Mouse (Mus musculus) R1 (cell line): ENCODE data around the gene Rbm20.
"Not testable (repeated sequence)": the region's sequence is repeated elsewhere in the genome, so short reads cannot be mapped to it uniquely, and the experiment has no call there.

Experiments
- DNase-seq: peaks from one replicate; pipeline ENCODE4 v3.0.0-alpha.2; 2018; ENCODE audit warnings: low read depth, low spot score

Rbm20 gene

DNA sequence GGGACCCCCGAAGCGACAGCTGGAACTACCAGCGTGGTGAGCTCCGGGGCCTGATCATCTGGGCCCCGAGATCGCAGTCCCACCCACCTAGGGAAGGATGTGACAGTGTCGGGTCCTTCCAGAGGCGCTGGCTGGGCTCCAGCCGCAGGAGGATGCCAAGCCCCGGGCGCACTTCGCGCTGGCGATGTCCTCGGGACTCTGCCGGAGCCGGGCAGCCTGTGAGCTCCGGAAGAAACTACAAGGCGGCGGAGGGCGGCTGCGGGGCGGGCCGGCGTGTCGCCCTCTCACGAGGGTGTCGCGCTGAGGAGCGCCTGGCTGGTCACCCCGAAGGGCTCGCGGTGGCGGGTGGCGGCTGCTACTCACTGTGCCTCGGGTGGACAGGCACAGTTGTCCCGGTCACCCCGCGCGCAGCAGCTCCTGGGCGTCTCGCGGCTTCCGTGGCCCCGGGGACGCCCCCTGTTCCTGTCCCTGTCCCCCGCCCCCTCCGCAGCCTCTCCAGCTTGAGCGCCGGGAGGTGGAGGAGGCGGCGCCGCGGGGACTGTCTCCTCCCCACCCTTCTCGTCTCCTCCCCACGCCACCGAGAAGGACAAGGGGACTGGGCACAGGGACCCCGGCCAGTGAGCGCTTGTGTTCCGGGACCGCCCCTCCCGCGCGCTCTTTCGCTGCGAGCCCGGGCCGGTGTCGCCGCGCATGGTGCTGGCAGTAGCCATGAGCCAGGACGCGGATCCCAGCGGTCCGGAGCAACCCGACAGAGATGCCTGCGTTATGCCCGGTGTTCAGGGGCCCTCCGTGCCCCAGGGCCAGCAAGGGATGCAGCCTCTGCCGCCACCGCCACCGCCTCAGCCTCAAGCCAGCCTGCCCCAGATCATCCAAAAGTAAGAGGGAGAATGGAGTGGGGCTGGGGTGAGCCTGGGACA lies at the start of gene Rbm20:
Gene Rbm20, plus strand, starts transcription at position 589 of the 917 bp plus-strand sequence.
- peak; percentile 71 for DNase-seq

- peak; percentile 52 for DNase-seq
These were observed 39.1 kb upstream of the Rbm20 start for GRCm38 (mm10) chr19:53638041-53638440.

- DNase-seq: peak; percentile 59
These were observed 38.4 kb upstream of the Rbm20 start for GRCm38 (mm10) chr19:53638727-53639126.

DNA sequence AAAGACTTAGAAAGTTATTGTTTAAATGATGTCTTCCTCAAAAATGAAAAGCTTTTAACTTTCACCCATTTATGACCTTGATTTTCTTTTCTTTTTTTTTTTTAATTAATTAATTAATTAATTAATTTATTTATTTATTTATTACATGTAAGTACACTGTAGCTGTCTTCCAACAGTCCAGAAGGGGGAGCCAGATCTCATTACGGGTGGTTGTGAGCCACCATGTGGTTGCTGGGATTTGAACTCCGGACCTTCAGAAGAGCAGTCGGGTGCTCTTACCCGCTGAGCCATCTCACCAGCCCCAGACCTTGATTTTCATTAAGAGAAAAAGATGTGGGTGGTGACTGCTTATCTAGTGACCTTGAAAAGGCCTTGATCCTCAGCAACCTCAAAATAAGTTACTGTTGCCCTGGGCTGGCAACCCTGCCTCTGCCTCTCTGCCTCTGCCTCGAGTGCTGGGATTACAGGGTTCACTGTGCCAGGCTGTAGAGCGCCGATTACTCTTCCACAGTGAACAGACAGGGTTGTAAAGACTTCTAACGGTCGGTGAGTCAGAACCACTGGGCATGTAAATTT lies 33.0 kb upstream of the Rbm20 start:
- peak; percentile 62 for DNase-seq

- DNase-seq: no peak
These were observed 29.8 kb upstream of the Rbm20 start for GRCm38 (mm10) chr19:53647301-53647700.

DNA sequence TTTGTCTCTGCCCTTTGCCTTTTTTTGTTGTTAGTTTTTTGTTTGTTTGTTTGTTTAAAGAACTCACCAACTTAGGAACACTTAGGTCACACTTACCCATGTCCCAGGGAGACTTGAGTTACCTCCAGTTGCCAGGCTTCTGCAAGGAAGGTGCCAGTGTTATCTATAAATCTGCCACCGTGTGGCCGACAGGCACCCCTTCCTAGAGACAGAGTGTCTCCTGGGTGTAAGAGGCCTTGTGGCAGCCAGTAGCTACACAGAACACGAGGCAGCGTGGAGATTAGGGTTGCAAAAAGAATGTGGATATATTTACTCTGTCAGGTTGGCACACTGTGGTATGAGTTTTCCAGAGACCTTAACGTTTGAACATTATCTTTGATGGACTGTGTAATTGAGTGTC lies 29.1 kb upstream of the Rbm20 start:
- DNase-seq: no peak

GRCm38 (mm10) chr19:53648802-53649236 lies 28.3 kb upstream of the Rbm20 start:
- peak; percentile 89 for DNase-seq

- peak; percentile 73 for DNase-seq
These were observed 27.7 kb upstream of the Rbm20 start for GRCm38 (mm10) chr19:53649361-53649760.

DNA sequence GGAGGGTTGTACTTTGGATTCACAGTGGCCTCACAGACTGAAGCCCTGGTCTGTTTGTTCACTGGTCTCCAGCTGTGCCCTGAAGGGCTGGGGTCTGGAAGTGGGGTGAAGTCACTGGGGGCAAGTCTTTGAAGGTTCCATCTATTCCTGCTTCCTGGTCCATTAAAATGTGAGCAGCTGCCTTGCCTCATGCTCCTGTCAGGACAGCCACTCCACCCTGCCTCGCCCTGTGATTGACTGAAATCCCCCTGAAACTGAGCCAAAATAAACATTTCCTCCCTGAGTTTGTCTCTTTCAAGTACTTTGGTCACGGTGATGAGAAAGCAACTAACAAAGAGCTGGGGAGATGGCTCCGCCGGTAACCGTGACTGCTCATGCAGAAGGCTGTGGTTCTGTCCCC lies 27.3 kb upstream of the Rbm20 start:
- DNase-seq: peak; percentile 59

DNA sequence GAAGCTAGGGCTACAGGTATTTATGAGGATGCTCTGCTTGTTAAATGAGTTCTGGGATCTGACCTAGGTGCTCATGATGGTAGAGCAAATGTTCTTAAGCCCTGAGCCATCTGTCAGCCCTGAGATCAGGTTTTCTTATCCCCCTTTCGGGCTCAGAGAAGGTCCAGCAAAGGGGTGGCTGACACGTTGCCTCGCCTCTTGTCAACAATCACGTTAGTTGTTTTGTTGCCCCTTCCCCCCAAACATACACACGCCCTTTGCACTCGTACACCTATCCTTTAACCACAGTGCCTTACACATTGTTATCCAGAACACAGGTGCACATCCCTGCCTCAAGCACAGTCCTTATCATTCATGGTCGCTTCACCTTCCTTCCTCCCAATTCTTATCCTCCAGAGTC lies 26.2 kb upstream of the Rbm20 start:
- DNase-seq: no peak

- DNase-seq: no peak
These were observed 24.8 kb upstream of the Rbm20 start for GRCm38 (mm10) chr19:53652267-53652666.

GRCm38 (mm10) chr19:53653624-53654467 lies 23.3 kb upstream of the Rbm20 start:
- DNase-seq: peak; percentile 68

GRCm38 (mm10) chr19:53656443-53656842 lies 20.7 kb upstream of the Rbm20 start:
- DNase-seq: not testable (repeated sequence)

DNA sequence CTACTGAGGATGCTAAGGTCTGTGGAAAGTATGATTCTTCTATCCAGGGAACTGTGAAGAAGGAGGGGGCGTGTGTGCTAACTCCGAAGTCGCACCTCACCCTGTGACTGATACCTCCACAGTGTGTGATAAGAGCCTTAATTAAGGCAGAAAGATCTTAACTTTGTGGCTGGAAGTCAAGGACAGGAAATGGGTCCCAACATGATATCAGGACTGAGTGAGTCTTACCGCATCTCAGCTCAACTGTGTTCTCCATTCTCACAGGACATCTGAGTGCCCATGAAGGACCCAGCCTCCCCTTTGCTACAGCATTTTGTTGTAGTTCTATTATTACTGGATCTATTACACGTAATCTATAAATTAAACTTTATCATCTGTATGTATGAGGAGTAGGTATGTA lies 19.7 kb upstream of the Rbm20 start:
- no peak for DNase-seq

DNA sequence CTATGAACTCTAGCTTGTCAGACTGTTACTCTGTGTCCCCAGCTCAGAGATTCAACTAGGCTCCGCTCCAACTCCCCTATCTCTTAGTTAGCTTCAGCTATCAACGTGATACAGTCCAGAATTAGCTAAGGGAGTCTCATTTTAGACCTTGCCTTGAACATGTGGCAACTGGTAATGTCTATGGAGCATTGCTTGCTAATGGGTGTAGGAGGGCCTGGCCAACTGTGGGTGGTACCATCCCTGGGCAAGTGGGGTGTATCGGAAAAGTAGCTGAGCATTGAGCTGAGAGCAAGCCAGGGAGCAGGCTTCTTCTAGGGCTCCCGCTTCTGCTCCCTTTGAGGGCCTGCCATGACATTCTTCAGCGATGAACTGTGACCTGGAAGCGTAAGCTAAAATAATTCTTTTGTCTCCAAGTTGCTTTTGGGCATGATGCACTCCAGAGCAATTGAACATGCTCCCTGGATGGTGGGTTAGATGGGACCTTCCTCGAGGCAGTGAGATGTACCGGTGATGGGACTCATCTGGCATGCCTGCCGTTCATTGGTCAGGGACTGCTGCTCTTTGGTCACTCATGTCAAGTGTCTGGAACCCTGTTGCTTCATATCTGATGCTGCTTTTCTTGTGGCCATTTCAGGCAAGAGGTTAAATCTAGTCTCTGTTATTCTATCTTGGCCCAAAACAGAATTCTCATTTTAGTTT lies 16.2 kb upstream of the Rbm20 start:
- DNase-seq: no peak

- DNase-seq: peak; percentile 43
These were observed 15.0 kb upstream of the Rbm20 start for GRCm38 (mm10) chr19:53661938-53662722.

GRCm38 (mm10) chr19:53664831-53665230 lies 12.3 kb upstream of the Rbm20 start:
- no peak for DNase-seq

DNA sequence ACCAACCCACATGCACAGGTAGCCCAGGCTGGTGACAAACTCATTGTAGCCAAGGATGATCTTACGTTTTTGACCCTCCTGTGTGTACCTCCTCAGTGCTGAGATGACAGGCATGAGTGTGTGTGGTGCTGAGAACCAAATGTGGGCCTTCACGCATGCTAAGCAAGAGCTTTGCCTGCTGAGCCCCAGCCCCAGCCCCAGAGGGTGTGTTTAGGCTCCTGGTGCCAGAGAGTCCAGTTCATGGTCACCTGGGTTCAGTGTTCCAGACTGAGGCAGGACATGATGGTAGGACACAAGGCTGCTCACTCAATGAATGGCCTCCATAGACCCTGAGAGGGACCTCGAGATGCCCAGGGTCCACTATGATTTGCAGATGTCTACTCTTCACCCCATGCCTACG lies 11.7 kb upstream of the Rbm20 start:
- no peak for DNase-seq

- DNase-seq: no peak
These were observed 10.4 kb upstream of the Rbm20 start for GRCm38 (mm10) chr19:53666708-53667107.

DNA sequence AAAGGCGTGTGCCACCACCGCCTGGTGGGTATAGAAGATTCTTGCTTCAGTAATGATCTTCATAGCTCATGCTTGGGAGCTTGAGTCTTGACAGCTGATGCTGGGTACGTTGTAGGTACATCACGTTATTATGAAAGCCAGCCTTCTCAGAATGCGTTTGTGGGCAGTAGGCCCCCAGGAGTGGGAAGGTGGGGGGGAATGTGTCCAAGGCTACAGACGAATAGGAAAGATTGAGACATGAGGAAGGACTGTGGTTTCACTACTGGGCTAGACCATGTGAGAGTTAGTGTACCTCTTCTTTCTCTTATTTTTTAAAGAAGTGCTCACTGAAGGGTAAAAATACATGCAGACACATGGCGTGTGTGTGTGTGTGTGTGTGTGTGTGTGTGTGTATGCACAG lies 8.3 kb upstream of the Rbm20 start:
- no peak for DNase-seq
